Mouse (Mus musculus) urinary bladder, adult 18-20 months (tissue): ENCODE measurements around the gene Zbtb43.

Source experiments
- DNase-seq, 2 experiments: peaks; one replicate each; pipeline ENCODE4 v3.0.0; 2022; ENCODE audit warnings: low spot score in 2 of 2, mixed read lengths in 2 of 2

Gene Zbtb43

GRCm38 (mm10) chr2:33454816-33455215 lies 13.5 kb downstream of the Zbtb43 start:
- no peak for DNase-seq

DNA sequence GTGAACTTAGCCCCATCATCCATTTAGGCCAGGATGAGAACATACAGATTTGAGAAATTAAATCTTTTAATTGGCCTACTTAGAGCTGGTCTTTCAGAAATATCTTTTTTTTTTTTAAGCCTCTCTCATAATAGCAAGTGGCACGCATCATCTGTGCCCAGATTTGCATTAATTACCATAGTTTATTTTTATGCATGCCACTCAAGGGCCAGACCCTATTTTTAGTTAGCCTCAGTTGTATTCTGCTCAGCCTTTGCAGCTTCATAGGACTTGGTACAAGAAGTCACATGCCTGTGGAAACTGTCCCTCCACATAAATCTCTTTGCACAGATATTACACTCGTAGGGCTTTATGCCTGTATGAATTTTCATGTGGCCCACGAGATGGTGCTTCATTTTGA lies 14.9 kb downstream of the Zbtb43 start:
- no peak for DNase-seq

GRCm38 (mm10) chr2:33452721-33453120 lies 15.6 kb downstream of the Zbtb43 start:
- DNase-seq, result no peak

DNA sequence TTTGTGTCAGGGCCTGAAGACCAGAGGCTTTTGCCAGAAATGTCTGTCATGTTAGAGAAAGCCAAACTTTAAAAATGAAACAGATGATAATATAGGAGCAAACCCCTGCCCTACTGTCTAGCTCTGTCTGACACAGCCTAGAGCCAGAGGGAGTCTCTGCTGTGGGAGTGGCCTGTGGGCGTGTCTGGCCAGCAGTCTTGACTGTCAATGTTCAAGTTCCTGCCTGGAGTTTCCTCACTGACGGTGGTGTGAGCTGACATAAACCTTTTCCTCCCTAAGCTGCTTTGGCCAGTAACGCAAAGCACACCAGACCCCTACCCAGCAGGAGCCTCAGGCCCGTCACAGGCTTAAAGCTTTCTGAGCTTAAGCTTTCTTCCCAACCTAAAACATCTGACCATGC lies 16.2 kb downstream of the Zbtb43 start:
- no peak for DNase-seq

GRCm38 (mm10) chr2:33451038-33451978 lies 17.1 kb downstream of the Zbtb43 start:
- no peak for DNase-seq

DNA sequence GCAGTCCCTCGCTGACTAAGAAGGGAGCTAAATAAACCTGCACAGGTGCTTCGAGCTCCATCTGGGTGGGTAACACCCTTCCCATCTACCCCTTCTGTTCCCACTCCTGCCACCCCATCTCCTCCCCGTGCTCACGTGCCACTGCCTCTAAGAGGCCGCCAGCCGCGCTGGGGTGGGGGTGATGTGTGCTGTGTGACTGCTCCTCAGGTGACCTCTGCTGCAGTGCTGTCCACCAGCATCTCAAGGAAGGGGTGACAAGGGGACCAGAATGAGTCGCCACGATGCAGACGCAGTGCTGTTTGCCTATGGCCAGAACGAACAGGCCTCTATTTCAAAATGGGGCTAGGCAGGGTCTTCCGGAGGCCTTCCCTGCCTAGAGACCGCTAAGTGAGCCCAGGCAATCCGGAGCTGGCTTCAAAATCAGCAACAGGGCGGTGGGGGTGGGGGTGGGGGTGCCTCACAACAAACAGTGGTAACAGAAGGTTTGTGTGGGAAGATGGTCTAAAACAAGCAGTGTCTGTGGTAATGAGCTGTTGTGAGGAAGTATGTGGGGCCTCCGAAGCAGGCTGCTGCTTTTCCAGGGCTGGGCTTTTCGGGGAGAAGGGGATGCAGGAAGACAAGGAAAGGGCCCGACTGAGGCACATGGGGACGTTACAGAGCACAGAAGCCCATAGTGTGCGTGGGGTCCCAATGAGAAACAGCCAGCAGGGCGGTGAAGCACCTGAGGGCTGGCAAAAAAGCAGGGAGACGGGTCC lies 19.1 kb downstream of the Zbtb43 start:
- DNase-seq, result no peak

DNA sequence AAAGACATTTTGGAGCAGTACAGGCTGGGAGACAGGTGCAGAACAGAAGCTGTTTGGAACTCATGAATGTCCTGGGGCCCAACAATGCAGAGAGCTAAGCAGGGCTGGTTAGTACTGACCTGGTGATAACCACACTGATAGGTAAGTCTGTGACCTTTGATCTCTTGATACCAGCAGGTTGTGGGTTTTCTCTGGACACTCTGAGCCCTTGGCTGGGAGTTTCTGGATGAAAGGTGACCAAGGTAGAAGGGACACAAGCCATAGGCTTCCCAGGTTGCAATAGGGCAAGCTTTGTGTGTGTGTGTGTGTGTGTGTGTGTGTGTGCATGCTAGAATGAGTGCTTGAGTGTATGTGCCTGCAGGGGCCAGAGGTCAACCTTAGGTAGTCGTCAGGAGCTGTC lies 21.6 kb downstream of the Zbtb43 start:
- no peak for DNase-seq

GRCm38 (mm10) chr2:33445741-33446140 lies 22.6 kb downstream of the Zbtb43 start:
- DNase-seq, result no peak

DNA sequence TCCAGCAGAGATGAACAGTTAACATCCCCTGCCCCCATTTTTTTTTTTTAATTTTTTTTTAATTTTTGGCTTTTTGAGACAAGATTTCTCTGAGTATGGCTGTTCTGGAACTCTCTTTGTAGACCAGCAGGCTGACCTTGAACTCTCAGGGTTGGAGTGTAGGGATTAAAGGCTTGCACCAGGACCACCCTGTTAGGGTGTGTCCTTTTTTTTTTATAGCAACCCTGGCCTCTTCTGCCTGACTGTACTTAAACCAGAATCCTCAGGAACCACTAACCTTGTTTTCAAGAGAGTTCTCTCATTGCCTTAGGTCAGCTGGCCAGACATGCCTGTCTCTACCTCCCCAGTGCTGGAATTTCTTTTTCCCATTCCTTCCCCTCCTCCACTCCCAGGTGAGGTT lies 23.5 kb downstream of the Zbtb43 start:
- no peak for DNase-seq

DNA sequence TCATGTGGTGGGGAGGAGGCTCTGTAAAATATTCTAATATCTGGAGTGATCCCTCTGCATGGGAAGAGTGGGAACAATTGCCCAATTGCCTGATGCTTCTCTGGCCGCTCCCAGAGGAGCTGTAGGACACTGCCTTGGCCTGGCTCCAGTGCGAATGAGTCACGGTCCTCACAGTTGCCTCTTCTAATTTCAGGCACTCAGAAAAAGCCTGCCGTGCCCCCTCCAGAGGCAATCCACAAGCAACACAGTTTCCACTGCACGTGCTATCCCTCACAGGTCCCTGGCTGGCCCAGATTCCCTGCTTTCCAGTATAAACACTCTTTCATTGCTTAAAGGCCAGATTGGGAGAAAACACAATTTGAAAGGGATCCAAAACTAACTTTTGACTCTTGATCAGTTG lies 24.0 kb downstream of the Zbtb43 start:
- peak; percentile 57 to 85 for DNase-seq

DNA sequence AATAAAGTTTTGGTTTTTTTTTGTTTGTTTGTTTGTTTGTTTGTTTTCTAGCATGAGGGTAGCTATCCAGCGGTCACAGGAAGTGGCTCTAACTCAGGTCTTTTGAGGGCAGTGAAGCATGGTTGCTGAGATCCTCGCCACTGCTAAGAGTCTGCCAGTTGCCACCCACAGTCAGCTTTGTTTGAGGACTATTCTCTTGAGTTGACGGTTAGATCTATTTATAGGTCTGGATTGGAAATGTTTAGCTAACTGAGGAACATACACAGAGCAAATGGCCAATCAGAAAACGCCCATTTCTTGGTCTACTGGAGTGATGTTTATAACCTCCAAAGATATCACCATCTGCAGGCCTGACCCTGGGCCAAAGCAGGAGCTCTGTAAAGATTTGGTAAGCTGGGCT lies 25.7 kb downstream of the Zbtb43 start:
- no peak for DNase-seq

GRCm38 (mm10) chr2:33440893-33441292 lies 27.5 kb downstream of the Zbtb43 start:
- DNase-seq, result no peak

GRCm38 (mm10) chr2:33439980-33440670 lies 28.2 kb downstream of the Zbtb43 start:
- DNase-seq, result no peak

DNA sequence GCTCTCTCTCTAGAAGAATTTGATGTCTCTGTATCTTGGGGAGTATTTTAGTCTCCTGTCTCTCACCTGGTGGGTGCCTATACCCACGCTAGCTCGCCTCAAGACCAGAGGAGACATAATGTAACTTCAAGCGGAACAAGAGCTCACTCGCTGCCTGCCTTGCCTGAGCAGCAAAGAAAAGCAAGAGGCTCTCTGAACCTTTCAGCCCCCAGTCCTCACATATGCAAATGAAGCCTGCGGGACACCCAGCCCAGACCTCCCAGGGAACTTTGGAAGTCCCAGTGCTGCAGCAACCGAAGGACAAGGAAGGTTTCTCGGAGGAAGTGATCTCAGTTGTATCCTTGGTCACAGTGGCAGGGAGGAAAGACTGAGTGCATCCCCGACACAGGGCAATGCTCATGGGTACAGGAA lies 28.9 kb downstream of the Zbtb43 start:
- no peak for DNase-seq

DNA sequence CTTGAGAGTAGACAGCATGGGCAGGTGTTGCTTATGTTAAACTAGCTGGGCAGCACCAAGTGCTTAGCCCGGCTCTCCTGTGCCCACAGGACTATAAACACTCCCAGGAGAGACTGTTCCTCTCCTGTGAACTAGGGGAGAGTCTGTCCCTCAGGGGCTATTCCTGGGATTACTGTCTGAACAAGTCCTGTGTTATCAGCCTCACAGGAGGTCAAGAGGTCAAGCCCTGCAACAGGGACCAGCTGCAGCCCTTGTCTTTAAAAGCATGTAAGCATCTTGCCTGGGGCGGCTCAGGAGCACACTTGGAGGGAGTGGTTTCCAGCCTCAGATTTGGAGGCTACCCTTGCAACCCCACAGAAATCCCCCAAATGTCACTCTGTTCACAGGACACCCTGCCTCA lies 30.0 kb downstream of the Zbtb43 start:
- DNase-seq, result no peak

DNA sequence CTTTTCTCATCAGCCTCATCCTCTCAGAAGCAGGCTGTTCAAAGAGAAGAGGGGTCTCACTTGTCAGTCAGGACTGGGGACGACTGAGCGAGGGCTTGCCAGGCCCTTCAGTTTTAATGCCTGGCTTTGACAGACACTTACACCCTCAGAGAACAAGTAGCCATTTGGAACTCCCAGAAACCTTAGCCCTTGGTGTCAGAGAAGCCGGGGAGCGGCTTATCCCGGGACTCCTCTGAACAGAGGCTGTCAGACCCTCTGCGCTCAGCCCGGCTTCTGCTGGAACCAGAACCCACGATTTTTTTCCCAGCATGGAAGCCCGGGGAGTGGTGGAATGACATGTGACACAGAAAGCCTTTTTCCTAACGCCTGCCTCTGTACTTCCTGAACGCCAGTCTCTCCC lies 31.2 kb downstream of the Zbtb43 start:
- DNase-seq, result no peak

GRCm38 (mm10) chr2:33436035-33436580 lies 32.3 kb downstream of the Zbtb43 start:
- DNase-seq, result no peak

GRCm38 (mm10) chr2:33435036-33435650 lies 33.2 kb downstream of the Zbtb43 start:
- DNase-seq, result no peak

DNA sequence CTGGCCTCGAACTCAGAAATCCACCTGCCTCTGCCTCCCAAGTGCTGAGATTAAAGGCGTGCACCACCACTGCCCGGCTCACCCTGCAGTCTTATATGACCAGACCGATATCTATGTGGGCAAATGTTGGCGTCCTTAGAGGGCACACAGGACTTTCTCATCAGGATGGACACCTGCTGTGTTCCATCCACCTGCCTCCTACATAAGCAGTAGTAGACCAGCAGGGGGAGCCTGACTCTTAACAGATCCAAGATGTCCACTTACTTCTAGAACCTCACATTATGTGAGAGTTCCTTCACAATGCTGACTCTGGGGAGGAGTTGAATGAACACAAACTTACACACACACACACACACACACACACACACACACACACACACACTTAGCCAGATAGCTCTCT lies 35.5 kb downstream of the Zbtb43 start:
- peak in 1 of 2 experiments; percentile 11 for DNase-seq

- DNase-seq, result peak; percentile 39 to 68
Observed at GRCm38 (mm10) chr2:33430771-33431699, 37.3 kb downstream of the Zbtb43 start, which contains the start of gene Zbtb34. TSS of gene Zbtb34 (minus strand) at chr2:33431324.
